Mouse (Mus musculus) heart, embryonic 14.5 days (tissue): ENCODE data around the gene Mical3. TPM values are rescaled to one million over a fixed set of nuclear protein-coding genes. Genes with fewer than 3 reads are reported as not detected.

ENCODE experiments used
- ATAC-seq: fragments of 200-750 bp; cut with Nextera tagmentation; 2 replicates; pipeline ENCODE4 v1.8.0; 2017; ENCODE audit warnings: low read depth, moderate TSS enrichment; ENCODE audit not compliant: insufficient number of reproducible peaks, insufficient read depth, low FRiP score
- H3K27ac ChIP-seq, 2 experiments: fragments of 200-500 bp in 1 of 2; fragments of 300-500 bp in 1 of 2; sonication (generic) in 1 of 2; replicated peaks in 1 of 2; 2 replicates each; pipeline ENCODE4 v1.5.1; 2012 to 2014; ENCODE audit warnings: low read depth in 2 of 2, low read length in 2 of 2, control low read depth in 1 of 2, mild to moderate bottlenecking in 1 of 2, mixed read lengths in 1 of 2; ENCODE audit not compliant: control insufficient read depth in 1 of 2, insufficient read depth in 1 of 2
- H3K27me3 ChIP-seq: fragments of 300-500 bp; sonication (generic); 2 replicates; pipeline ENCODE4 v1.6.1; 2014; ENCODE audit warnings: mild to moderate bottlenecking, low read length, control low read depth; ENCODE audit not compliant: control insufficient read depth, insufficient read depth
- H3K36me3 ChIP-seq: fragments of 300-500 bp; sonication (generic); 2 replicates; pipeline ENCODE4 v1.6.1; 2014; ENCODE audit warnings: mild to moderate bottlenecking, control low read depth, low read length, mixed read lengths; ENCODE audit not compliant: control insufficient read depth, insufficient read depth
- H3K4me1 ChIP-seq, 2 experiments: fragments of 200-500 bp in 1 of 2; fragments of 300-500 bp in 1 of 2; sonication (generic) in 1 of 2; 2 replicates each; pipeline ENCODE4 v1.6.1; 2012 to 2014; ENCODE audit warnings: low read length in 2 of 2, control low read depth in 1 of 2, mixed read lengths in 1 of 2; ENCODE audit not compliant: control insufficient read depth in 2 of 2, insufficient read depth in 2 of 2
- H3K4me2 ChIP-seq: fragments of 300-500 bp; sonication (generic); 2 replicates; pipeline ENCODE4 v1.6.1; 2014; ENCODE audit warnings: mild to moderate bottlenecking, low read length
- H3K4me3 ChIP-seq, 2 experiments: fragments of 200-500 bp in 1 of 2; fragments of 300-500 bp in 1 of 2; sonication (generic) in 1 of 2; 2 replicates each; pipeline ENCODE4 v1.5.1; 2012 to 2014; ENCODE audit warnings: low read length in 2 of 2, mild to moderate bottlenecking in 2 of 2, control low read depth in 1 of 2, low read depth in 1 of 2, moderate library complexity in 1 of 2; ENCODE audit not compliant: control insufficient read depth in 1 of 2, insufficient read depth in 1 of 2
- H3K9ac ChIP-seq: fragments of 300-500 bp; sonication (generic); 2 replicates; pipeline ENCODE4 v1.6.1; 2014; ENCODE audit warnings: mild to moderate bottlenecking, low read length
- H3K9me3 ChIP-seq: fragments of 300-500 bp; sonication (generic); 2 replicates; pipeline ENCODE4 v1.6.1; 2016; ENCODE audit warnings: low read length, control low read depth; ENCODE audit not compliant: control insufficient read depth
- WGBS: fragments of 180-500 bp; shearing (Covaris S2); extraction: QIAGEN DNeasy Blood & Tissue Kit; methylation state at CpG from one replicate; pipeline ENCODE4 v1.1.7; 2014; 5-methylcytosine and 5-hydroxymethylcytosine counted together
- polyA plus RNA-seq: library from polyadenylated mRNA; unstranded; fragments of >200 nt; fragmentation: Nextera tagmentation; extraction: Ambion mirVana; gene quantifications from 2 replicates; pipeline ENCODE4 v1.2.1, GENCODE M21; 2014

The Mical3 gene
- polyA plus RNA-seq, 1 experiment from 2014 or later, result 46.2 TPM

- H3K9ac ChIP-seq, result no peak overlapping the region
- peak; percentile 44; the same call in 1 of the 2 replicates for ATAC-seq
- no peak overlapping the region for H3K27ac ChIP-seq
- 51% methylated on average over 4 of the region's 4 CpGs for WGBS
- H3K27me3 ChIP-seq, result no peaks in the 10 kb centered on the region
- H3K9me3 ChIP-seq, result no peaks in the 10 kb centered on the region
- no peak overlapping the region for H3K4me3 ChIP-seq
- H3K4me2 ChIP-seq, result no peak overlapping the region
- H3K4me1 ChIP-seq, result peaks cover 15 to 27% of the 10 kb centered on the region in 2 experiments
- H3K36me3 ChIP-seq, result no peaks in the 10 kb centered on the region
Measured at GRCm38 (mm10) chr6:121146798-121147197, 16.0 kb upstream of the Mical3 start.

GRCm38 (mm10) chr6:121145906-121146305 lies 15.1 kb upstream of the Mical3 start:
- 71% methylated on average over 8 of the region's 8 CpGs for WGBS
- Histone ChIP-seq H3K4me2 (no peak overlapping the region), H3K4me1 (peaks cover 12 to 22% of the 10 kb centered on the region in 2 experiments), H3K9me3 (no peaks in the 10 kb centered on the region), H3K27ac (no peak overlapping the region), H3K27me3 (no peaks in the 10 kb centered on the region), H3K36me3 (no peaks in the 10 kb centered on the region), H3K9ac (no peak overlapping the region), H3K4me3 (no peak overlapping the region)
- no peak for ATAC-seq

- ATAC-seq, result no peak
- H3K36me3 ChIP-seq, result no peaks in the 10 kb centered on the region
- 71% methylated on average over 13 of the region's 13 CpGs for WGBS
- H3K9ac ChIP-seq, result no peak overlapping the region
- H3K4me1 ChIP-seq, result peaks cover 12 to 22% of the 10 kb centered on the region in 2 experiments
- H3K4me2 ChIP-seq, result no peak overlapping the region
- H3K9me3 ChIP-seq, result no peaks in the 10 kb centered on the region
- no peak overlapping the region for H3K27ac ChIP-seq
- no peak overlapping the region for H3K4me3 ChIP-seq
- H3K27me3 ChIP-seq, result no peaks in the 10 kb centered on the region
Measured at GRCm38 (mm10) chr6:121145010-121145604, 14.3 kb upstream of the Mical3 start.

GRCm38 (mm10) chr6:121144066-121144465 lies 13.3 kb upstream of the Mical3 start:
- H3K9me3 ChIP-seq, result no peaks in the 10 kb centered on the region
- ATAC-seq, result peak; percentile 73
- no peaks in the 10 kb centered on the region for H3K27me3 ChIP-seq
- H3K27ac ChIP-seq, result no peak overlapping the region
- no peak overlapping the region for H3K9ac ChIP-seq
- no peaks in the 10 kb centered on the region for H3K36me3 ChIP-seq
- peaks cover 12 to 22% of the 10 kb centered on the region in 2 experiments for H3K4me1 ChIP-seq
- 47% methylated on average over 4 of the region's 4 CpGs for WGBS
- H3K4me2 ChIP-seq, result no peak overlapping the region
- no peak overlapping the region for H3K4me3 ChIP-seq

- Histone ChIP-seq H3K9me3 (no peaks in the 10 kb centered on the region), H3K4me3 (no peak overlapping the region), H3K27me3 (no peaks in the 10 kb centered on the region), H3K27ac (no peak overlapping the region), H3K9ac (no peak overlapping the region), H3K36me3 (no peaks in the 10 kb centered on the region), H3K4me2 (no peak overlapping the region), H3K4me1 (peaks cover 12 to 22% of the 10 kb centered on the region in 2 experiments)
- 85% methylated on average over 8 of the region's 8 CpGs for WGBS
- no peak for ATAC-seq
Measured at GRCm38 (mm10) chr6:121143439-121143838, 12.6 kb upstream of the Mical3 start.

GRCm38 (mm10) chr6:121142298-121142697 lies 11.5 kb upstream of the Mical3 start:
- 74% methylated on average over 7 of the region's 7 CpGs for WGBS
- H3K27ac ChIP-seq, result no peak overlapping the region
- no peak overlapping the region for H3K4me3 ChIP-seq
- no peak for ATAC-seq
- peaks cover 10 to 22% of the 10 kb centered on the region in 2 experiments for H3K4me1 ChIP-seq
- no peaks in the 10 kb centered on the region for H3K27me3 ChIP-seq
- H3K4me2 ChIP-seq, result no peak overlapping the region
- no peak overlapping the region for H3K9ac ChIP-seq
- no peaks in the 10 kb centered on the region for H3K9me3 ChIP-seq
- H3K36me3 ChIP-seq, result no peaks in the 10 kb centered on the region

- WGBS, result 87% methylated on average over 1 of the region's 1 CpGs
- Histone ChIP-seq H3K27me3 (no peaks in the 10 kb centered on the region), H3K27ac (no peak overlapping the region), H3K9ac (no peak overlapping the region), H3K36me3 (no peaks in the 10 kb centered on the region), H3K4me2 (no peak overlapping the region), H3K4me1 (peaks cover 2 to 6% of the 10 kb centered on the region in 2 experiments), H3K4me3 (no peak overlapping the region), H3K9me3 (no peaks in the 10 kb centered on the region)
- ATAC-seq, result no peak
Measured at GRCm38 (mm10) chr6:121139271-121139670, 8.5 kb upstream of the Mical3 start.
